Mouse (Mus musculus): ENCODE results near the gene Parm1.

Parm1 gene

DNA sequence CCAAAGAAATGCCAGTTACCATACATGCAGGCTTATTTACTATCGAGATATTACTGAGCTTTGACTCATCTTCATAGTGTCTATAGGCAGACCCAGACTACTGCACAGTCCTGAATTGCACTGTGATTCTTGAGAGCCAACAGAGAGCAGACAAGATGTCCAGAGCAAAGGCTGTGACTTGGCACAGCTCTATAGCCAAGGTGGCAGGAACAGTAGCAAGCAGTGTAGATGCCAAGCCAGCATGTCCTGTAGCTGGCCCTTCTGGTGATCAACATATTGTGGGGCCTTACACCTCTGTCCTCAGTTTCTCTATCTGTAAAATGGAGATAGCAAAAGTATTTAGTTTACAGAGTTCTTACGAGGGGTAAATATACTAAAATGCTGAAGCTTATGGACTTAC, 89.8 kb downstream of the Parm1 start:
- DNase-seq (ENCODE audit: low read depth, low spot score), result no peak
- H3K36me3 ChIP-seq (ENCODE audit: control insufficient read depth, insufficient read depth, low read length, poor library complexity, severe bottlenecking), result no peaks in the 10 kb centered on the region
- H3K27me3 ChIP-seq (ENCODE audit: control insufficient read depth, insufficient read depth, low read length, poor library complexity, severe bottlenecking), result no peaks in the 10 kb centered on the region

- Histone ChIP-seq H3K27me3 (ENCODE audit: control insufficient read depth, insufficient read depth, low read length, poor library complexity, severe bottlenecking) (no peaks in the 10 kb centered on the region), H3K36me3 (ENCODE audit: control insufficient read depth, insufficient read depth, low read length, poor library complexity, severe bottlenecking) (no peaks in the 10 kb centered on the region)
- no peak for DNase-seq (ENCODE audit: low read depth, low spot score)
These were observed 90.4 kb downstream of the Parm1 start for GRCm38 (mm10) chr5:91607841-91608240.

GRCm38 (mm10) chr5:91609041-91609440, 91.6 kb downstream of the Parm1 start:
- H3K36me3 ChIP-seq (ENCODE audit: control insufficient read depth, insufficient read depth, low read length, poor library complexity, severe bottlenecking), result no peaks in the 10 kb centered on the region
- no peak for DNase-seq (ENCODE audit: low read depth, low spot score)
- H3K27me3 ChIP-seq (ENCODE audit: control insufficient read depth, insufficient read depth, low read length, poor library complexity, severe bottlenecking), result no peaks in the 10 kb centered on the region

DNA sequence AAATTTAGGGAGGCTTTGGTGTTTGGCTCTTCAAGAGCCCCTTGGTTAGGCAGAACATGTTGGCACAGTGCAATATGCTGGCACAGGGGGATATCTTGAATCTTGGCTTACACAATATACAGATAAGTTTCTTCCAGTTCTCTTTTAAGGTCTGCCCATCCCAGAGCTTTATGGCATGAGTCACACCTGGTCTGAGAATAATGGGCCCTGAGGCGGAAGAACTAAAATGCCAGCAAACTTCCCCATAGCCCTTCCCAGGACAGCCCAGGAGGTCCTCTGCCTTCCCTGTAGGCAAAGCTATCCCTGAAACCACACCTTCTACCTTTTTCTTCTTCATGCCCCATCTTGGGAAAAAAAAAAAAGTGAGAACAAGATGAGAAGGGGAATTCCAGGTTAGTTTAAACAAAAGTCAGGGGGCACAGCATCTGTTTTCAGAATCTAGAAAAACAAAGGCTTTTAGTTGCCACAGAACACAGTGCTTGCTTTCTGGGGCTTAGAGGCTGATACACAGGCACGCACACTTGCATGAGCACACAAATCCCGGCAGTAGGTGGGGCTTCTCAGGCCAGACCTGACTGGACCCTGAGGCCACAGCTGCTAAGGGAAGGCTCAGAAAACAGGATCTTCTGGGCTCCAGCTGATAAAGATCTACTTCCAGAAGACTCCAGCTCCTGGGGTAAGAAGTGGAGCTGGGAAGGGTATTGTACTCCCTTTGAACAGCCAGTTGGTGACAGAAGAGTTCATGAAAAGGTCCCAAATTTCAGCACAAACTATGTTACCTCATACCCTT, 92.3 kb downstream of the Parm1 start:
- no peak for DNase-seq (ENCODE audit: low read depth, low spot score)
- no peaks in the 10 kb centered on the region for H3K36me3 ChIP-seq (ENCODE audit: control insufficient read depth, insufficient read depth, low read length, poor library complexity, severe bottlenecking)
- no peaks in the 10 kb centered on the region for H3K27me3 ChIP-seq (ENCODE audit: control insufficient read depth, insufficient read depth, low read length, poor library complexity, severe bottlenecking)

DNA sequence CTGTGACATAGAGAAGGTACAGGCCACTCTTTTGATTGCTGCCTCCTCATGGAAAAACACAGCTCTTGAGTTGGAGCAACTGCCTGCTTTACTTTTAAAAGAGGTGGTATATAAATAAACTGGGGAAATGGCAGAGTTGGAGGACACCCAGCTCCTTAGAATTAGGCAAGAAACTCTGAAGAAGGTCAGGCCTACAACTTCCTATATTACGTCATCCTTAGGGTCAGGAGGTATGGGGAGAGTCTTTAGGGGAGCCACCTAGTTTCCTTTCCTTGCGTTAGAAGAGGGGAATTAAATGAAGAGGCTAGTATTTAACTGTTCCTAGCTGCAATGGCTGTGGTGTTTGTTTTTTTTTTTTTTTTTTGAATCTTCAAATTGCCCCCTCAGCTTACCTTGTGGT, 93.1 kb downstream of the Parm1 start:
- Histone ChIP-seq H3K27me3 (ENCODE audit: control insufficient read depth, insufficient read depth, low read length, poor library complexity, severe bottlenecking) (no peaks in the 10 kb centered on the region), H3K36me3 (ENCODE audit: control insufficient read depth, insufficient read depth, low read length, poor library complexity, severe bottlenecking) (no peaks in the 10 kb centered on the region)
- no peak for DNase-seq (ENCODE audit: low read depth, low spot score)

DNA sequence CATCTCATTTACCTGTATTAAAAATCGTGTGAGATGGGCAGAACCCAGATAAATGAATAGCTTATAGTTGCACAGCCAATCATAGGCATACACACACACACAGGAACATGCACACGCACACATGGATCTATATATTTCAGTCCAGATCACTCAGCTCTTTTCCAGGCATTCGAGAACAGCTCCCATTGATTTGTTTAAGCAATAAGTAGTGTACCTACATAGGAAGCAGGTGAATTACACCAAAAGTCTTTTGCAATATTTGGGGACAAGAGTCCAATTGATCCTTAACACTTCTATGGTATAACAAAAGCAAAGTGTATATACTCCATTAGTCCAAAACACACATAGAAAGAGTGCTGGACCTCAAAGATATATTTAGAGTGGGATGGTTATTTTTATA, 94.2 kb downstream of the Parm1 start:
- DNase-seq (ENCODE audit: low read depth, low spot score), result no peak
- Histone ChIP-seq H3K27me3 (ENCODE audit: control insufficient read depth, insufficient read depth, low read length, poor library complexity, severe bottlenecking) (no peaks in the 10 kb centered on the region), H3K36me3 (ENCODE audit: control insufficient read depth, insufficient read depth, low read length, poor library complexity, severe bottlenecking) (no peaks in the 10 kb centered on the region)

DNA sequence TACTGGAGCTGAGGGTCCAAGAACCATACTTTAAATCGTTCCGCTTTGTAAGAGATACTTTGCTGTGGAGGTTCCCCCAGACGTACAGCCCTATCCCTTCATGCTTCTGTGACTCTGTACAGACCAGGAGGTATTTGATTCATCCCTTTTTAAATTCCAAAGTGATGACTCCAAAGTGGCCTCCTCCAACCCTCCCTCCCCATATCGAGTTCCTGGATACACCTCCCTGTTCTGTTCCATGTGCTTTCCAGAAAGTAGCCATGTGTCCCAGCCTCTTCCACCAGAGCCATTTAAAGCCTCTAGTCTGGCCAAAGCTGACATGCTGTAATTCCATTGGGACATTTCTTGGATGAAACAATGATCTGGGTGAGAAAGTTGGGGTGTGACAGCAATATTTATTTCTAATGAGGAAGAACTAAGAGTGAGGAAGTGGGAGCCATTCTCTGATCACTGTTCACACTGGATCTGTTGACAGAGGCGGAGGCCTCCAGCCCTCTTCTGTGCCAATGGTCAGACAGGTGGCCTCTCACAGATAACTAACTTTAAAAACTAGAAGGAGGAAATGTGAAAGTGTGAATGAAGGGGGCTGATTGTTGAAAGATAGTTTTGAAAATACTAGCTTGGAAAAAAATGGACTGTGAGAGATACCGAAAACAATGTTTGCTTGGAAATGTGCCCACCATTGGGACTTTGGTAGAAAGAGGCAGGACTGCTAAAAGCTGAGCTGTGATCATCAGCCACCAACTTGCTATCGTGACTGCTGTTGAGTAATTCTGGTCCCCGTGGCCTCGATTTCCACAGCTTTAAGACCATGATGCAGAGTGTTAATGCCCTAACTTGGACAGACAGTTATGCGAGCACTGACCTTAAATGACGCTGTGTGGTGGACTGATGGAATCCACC, 100.2 kb downstream of the Parm1 start:
- no peaks in the 10 kb centered on the region for H3K36me3 ChIP-seq (ENCODE audit: control insufficient read depth, insufficient read depth, low read length, poor library complexity, severe bottlenecking)
- DNase-seq (ENCODE audit: low read depth, low spot score), result no peak
- no peaks in the 10 kb centered on the region for H3K27me3 ChIP-seq (ENCODE audit: control insufficient read depth, insufficient read depth, low read length, poor library complexity, severe bottlenecking)

DNA sequence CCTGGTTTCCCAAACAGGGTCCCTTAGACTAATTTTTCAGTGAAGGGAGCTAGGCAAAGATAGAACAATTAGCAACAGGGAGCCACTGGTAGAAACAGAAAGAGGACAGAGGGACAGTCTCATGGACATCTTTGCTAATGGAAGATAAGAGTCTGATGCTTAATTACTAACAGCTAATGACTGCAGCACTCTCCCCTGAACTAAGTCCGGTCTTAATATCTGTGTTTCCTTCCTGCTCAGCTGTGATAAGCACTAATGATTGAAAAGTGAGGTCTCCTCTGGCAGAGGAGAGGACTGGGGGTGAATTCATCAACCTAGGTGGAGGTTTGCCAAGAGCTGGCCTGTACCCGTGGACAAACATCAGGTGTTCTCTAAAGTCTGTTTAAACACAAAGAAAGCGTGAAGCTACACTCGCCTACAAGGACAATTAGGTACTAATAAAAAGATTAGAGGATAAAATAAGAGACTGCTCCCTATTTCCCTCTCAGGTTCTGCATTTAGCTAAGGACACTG, 101.3 kb downstream of the Parm1 start:
- H3K36me3 ChIP-seq (ENCODE audit: control insufficient read depth, insufficient read depth, low read length, poor library complexity, severe bottlenecking), result no peaks in the 10 kb centered on the region
- H3K27me3 ChIP-seq (ENCODE audit: control insufficient read depth, insufficient read depth, low read length, poor library complexity, severe bottlenecking), result no peaks in the 10 kb centered on the region
- DNase-seq (ENCODE audit: low read depth, low spot score), result no peak

DNA sequence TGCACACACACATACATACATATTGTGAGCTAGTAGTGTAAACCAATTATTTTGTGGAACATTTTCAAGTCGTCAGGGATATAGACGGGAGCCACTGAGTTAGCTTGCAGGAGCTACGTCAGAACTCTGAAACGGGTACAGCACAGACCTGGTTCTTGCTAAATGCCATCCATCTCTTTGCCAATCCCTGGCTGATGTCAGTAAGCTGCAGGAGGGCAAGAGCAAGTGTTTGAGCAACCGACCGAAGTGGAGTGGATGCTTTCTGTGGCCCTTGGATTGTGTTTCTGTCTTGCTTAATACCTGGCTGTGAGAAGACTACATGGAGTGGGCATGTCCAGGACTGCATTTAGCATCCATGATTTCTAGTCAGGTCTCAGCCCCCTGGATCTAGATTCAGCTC, 103.8 kb downstream of the Parm1 start:
- Histone ChIP-seq H3K27me3 (ENCODE audit: control insufficient read depth, insufficient read depth, low read length, poor library complexity, severe bottlenecking) (no peaks in the 10 kb centered on the region), H3K36me3 (ENCODE audit: control insufficient read depth, insufficient read depth, low read length, poor library complexity, severe bottlenecking) (no peaks in the 10 kb centered on the region)
- no peak for DNase-seq (ENCODE audit: low read depth, low spot score)

DNA sequence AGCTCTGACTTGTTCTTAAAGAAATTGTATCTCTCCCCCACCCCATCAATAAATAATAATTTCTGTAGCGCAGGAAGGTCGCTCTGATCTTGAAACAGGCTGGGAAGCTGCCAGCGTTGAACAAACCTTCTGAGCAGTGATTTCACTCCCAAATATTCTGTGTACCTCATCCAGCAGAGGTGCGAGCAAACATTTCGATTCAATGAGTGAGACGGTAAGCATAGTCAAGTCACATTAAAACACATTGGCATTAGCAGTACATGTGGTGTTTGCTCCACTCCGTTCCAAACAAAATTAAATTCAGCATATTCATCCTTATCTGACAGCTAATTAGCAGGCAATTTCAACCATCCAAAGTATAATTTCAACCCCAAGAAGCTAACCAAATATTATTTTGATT, 109.4 kb downstream of the Parm1 start:
- DNase-seq (ENCODE audit: low read depth, low spot score), result no peak
- Histone ChIP-seq H3K36me3 (ENCODE audit: control insufficient read depth, insufficient read depth, low read length, poor library complexity, severe bottlenecking) (no peaks in the 10 kb centered on the region), H3K27me3 (ENCODE audit: control insufficient read depth, insufficient read depth, low read length, poor library complexity, severe bottlenecking) (no peaks in the 10 kb centered on the region)

- H3K36me3 ChIP-seq (ENCODE audit: control insufficient read depth, insufficient read depth, low read length, poor library complexity, severe bottlenecking), result no peaks in the 10 kb centered on the region
- H3K27me3 ChIP-seq (ENCODE audit: control insufficient read depth, insufficient read depth, low read length, poor library complexity, severe bottlenecking), result no peaks in the 10 kb centered on the region
- DNase-seq (ENCODE audit: low read depth, low spot score), result no peak
These were observed 112.1 kb downstream of the Parm1 start for GRCm38 (mm10) chr5:91629472-91629871.

DNA sequence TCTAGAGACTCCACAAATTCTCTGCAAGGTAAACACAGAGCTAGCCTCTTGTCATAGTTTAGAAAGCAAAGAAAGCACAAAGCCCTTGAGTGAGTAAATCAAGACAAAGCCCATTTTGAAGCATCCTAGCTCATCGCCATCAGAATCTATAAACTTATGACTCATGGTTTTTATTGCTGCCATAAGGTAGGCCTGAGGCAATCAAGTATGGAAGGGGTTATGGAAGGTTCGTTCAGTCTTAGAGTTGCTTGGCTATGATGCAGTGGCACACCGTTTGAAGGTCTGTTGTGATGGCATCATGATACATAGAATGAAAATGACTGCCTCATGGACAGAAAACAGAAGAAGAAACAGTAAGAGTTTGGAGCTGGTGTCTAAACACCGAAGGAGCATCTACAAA, 133.9 kb downstream of the Parm1 start:
- no peak for DNase-seq (ENCODE audit: low read depth, low spot score)
- Histone ChIP-seq H3K36me3 (ENCODE audit: control insufficient read depth, insufficient read depth, low read length, poor library complexity, severe bottlenecking) (no peaks in the 10 kb centered on the region), H3K27me3 (ENCODE audit: control insufficient read depth, insufficient read depth, low read length, poor library complexity, severe bottlenecking) (no peaks in the 10 kb centered on the region)

DNA sequence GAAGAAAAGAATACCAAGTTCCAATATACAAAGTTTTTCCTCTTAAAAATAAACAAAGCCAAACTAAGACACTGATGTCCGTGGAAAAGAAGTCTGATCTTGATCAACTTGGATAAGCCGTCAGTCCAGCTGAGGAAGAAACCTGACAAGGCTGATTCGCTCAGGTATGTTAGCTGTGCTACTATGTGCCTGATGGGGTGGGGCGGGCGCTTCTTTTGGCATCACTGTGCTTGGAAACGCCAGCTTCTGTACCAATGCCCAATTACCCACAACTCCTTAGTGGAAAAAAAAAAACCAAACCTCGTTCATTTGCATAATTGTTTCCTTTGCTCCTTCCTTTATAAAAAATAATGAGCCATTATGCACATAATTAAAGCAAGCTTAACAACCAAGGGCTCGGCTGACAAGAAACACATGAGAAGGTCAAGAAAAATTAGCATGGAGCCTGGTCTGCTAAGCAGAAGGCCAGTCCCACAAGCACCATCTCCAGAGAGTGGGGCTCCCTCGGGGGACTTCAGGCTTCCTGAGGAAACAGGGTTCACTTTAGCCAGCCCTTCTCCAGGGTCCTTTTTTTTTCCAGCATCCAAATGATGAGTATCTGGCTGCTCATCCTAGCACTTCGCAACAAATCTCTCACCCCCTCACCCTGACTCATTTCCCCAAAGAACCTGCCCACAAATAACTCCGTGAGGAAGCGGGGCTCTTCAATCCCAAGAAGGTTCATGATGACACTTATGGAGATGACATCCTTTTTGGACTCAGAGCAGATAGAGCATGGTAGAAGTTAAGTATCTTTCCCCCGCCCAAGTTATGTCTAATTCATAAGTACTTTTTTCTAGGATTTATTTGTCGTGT, 135.9 kb downstream of the Parm1 start:
- H3K36me3 ChIP-seq (ENCODE audit: control insufficient read depth, insufficient read depth, low read length, poor library complexity, severe bottlenecking), result no peaks in the 10 kb centered on the region
- DNase-seq (ENCODE audit: low read depth, low spot score), result no peak
- H3K27me3 ChIP-seq (ENCODE audit: control insufficient read depth, insufficient read depth, low read length, poor library complexity, severe bottlenecking), result no peaks in the 10 kb centered on the region

DNA sequence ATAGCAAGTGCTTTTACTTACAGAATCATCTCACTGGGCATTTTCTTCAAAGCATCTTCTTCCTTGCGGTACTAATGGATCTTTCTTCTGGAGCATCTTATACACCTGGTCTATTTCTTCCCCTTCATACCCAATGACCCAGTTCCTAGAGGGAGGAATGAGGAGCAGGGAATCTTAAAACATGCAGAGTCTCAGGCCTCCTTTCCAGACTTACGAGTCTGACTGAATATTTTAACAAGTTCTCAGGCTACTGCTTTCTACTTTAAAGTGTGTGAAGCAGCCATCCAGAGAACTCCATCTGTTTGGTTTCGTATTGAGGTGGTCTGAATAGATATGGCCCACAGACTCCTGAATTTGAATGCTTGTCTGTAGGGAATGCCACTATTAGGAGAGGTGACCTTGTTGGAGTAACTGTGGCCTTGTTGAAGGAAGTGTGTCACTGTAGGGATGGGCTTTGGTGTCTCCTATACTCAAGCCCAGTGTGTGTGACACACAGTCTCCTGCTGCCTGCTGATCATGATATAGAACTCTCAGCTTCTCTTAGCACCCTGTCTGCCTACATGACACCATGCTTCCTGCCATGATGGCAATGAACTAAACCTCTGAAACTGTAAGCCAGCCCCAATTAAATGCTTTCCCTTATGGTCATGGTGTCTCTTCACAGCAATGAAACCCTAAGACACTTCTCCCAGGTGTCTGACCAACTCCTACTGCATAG, 137.1 kb downstream of the Parm1 start:
- no peaks in the 10 kb centered on the region for H3K27me3 ChIP-seq (ENCODE audit: control insufficient read depth, insufficient read depth, low read length, poor library complexity, severe bottlenecking)
- no peak for DNase-seq (ENCODE audit: low read depth, low spot score)
- no peaks in the 10 kb centered on the region for H3K36me3 ChIP-seq (ENCODE audit: control insufficient read depth, insufficient read depth, low read length, poor library complexity, severe bottlenecking)
